Comparison of ENCODE assay signal across 26 mouse cellular contexts in genomic region chr2:120147364-120147763, GRCm38 (mm10). TPM values are rescaled to one million over a fixed set of nuclear protein-coding genes. Genes with fewer than 3 reads are reported as not detected.
A peak's percentile ranks its signal among the peaks of the same experiment; 100 is the strongest.
DNase-seq lines count a peak whose midpoint lies in the region; ATAC-seq and TF ChIP-seq lines count a peak whose summit lies in the region.
"Had no signal": no experiment of that assay in that cellular context is flagged by ENCODE, and none has a peak within 500 bp of the region (broad histone marks: within the 10 kb centered on the region; RNA-seq: fewer than 3 reads in every experiment).

No protein-coding gene starts in this region.

- H3K36me3 ChIP-seq in heart, adult 2 months (ENCODE audit: control insufficient read depth, insufficient read depth, low read length) = peaks cover 35% of the 10 kb centered on the region
- H3K36me3 ChIP-seq in heart, embryonic 14.5 days (ENCODE audit: control insufficient read depth, insufficient read depth, low read length) = peaks cover 21% of the 10 kb centered on the region; the same call in 1 of the 2 replicates
- H3K36me3 ChIP-seq in myocyte (ENCODE audit: control insufficient read depth, insufficient read depth) = peaks cover 5% of the 10 kb centered on the region
- H3K36me3 ChIP-seq: embryonic facial prominence, embryonic 12.5 days; forebrain, embryonic 10.5 days; limb, embryonic 12.5 days; liver, embryonic 15.5 days; midbrain, embryonic 10.5 days; neural tube, embryonic 13.5 days had no signal

- peaks cover 12% of the 10 kb centered on the region for H3K4me1 ChIP-seq in heart, adult 2 months (ENCODE audit: control insufficient read depth, insufficient read depth, low read length)
- peaks cover 14 to 42% of the 10 kb centered on the region in 2 experiments for H3K4me1 ChIP-seq in heart, embryonic 14.5 days (ENCODE audit: control insufficient read depth in 2 of 2, insufficient read depth in 2 of 2, low read length in 2 of 2)
- H3K4me1 ChIP-seq: embryonic facial prominence, embryonic 12.5 days; forebrain, embryonic 10.5 days; limb, embryonic 12.5 days; midbrain, embryonic 10.5 days; neural tube, embryonic 13.5 days had no signal

- TF ChIP-seq CTCF in heart, adult 2 months (IDR thresholded peaks at IDR 0.05) = no peak

- H3K27me3 ChIP-seq in heart, adult 2 months (ENCODE audit: control insufficient read depth, insufficient read depth, low read length) = no peaks in the 10 kb centered on the region
- no peaks in the 10 kb centered on the region for H3K27me3 ChIP-seq in heart, embryonic 14.5 days (ENCODE audit: control insufficient read depth, insufficient read depth, low read length)
- no peaks in the 10 kb centered on the region for H3K27me3 ChIP-seq in myocyte (ENCODE audit: control insufficient read depth, insufficient read depth, insufficient read length)
- H3K27me3 ChIP-seq: embryonic facial prominence, embryonic 12.5 days; limb, embryonic 12.5 days; liver, embryonic 15.5 days; neural tube, embryonic 13.5 days had no signal

- no peak for TF ChIP-seq POLR2A in heart, adult 2 months (IDR thresholded peaks at IDR 0.05; ENCODE audit: insufficient read depth, low read depth, low read length)
- TF ChIP-seq POLR2A in myocyte (IDR thresholded peaks at IDR 0.05; ENCODE audit: insufficient read length, low read depth) = no peak

- no peak for ATAC-seq in heart, embryonic 14.5 days (ENCODE audit: insufficient number of reproducible peaks, insufficient read depth, low FRiP score, low read depth)
- ATAC-seq: forebrain, embryonic 16.5 days; intestine, postnatal 0 days had no signal

- no peak overlapping the region for H3ac ChIP-seq in myocyte (ENCODE audit: control insufficient read depth, insufficient read length)

- intact Hi-C loops in heart, adult 2 months (cut with DNase I) = no loop called here
- intact Hi-C loops in heart, postnatal 14 days (cut with DNase I) = no loop called here

- no peak for TF ChIP-seq EP300 in heart, adult 2 months (IDR thresholded peaks at IDR 0.05; ENCODE audit: insufficient read depth, low read depth, low read length)

- no peak for DNase-seq in heart, adult 2 months
- DNase-seq in heart, postnatal 14 days = no peak
- no peak for DNase-seq in heart, adult 8-10 months (ENCODE audit: low spot score)
- DNase-seq in R1 (ENCODE audit: low read depth, low spot score) = peak; percentile 51
- no peak for DNase-seq in lung, postnatal 14 days
- DNase-seq: adrenal gland, postnatal 10 days; cerebellum, adult 11 months; cerebellum, adult 9-11 months; embryo, embryonic 11 days; gastrocnemius, adult 2 months; gastrocnemius, postnatal 36 days; kidney, postnatal 25 days; lung, embryonic 14.5 days; thymus, adult 2 months; thymus, postnatal 4 days had no signal

- peaks cover 11% of the 10 kb centered on the region for H3K79me2 ChIP-seq in heart, adult 2 months (replicated peaks; ENCODE audit: control insufficient read depth, insufficient read depth, low read length)
- H3K79me2 ChIP-seq in myocyte (ENCODE audit: control insufficient read depth, insufficient read depth) = peaks cover 67% of the 10 kb centered on the region

- H3K9me3 ChIP-seq in heart, embryonic 14.5 days (ENCODE audit: control insufficient read depth, low read length) = no peaks in the 10 kb centered on the region
- H3K9me3 ChIP-seq: embryonic facial prominence, embryonic 12.5 days; forebrain, embryonic 10.5 days; limb, embryonic 12.5 days; liver, embryonic 15.5 days; midbrain, embryonic 10.5 days; neural tube, embryonic 13.5 days had no signal

- no peak overlapping the region for H3K9ac ChIP-seq in heart, adult 2 months (ENCODE audit: low read depth, low read length)
- H3K9ac ChIP-seq in heart, embryonic 14.5 days (ENCODE audit: low read length) = no peak overlapping the region
- H3K9ac ChIP-seq: embryonic facial prominence, embryonic 12.5 days; hindbrain, embryonic 14.5 days; limb, embryonic 12.5 days; liver, embryonic 15.5 days; lung, embryonic 14.5 days; neural tube, embryonic 13.5 days had no signal

- peak overlapping the region; percentile 78; the same call in 1 of the 2 replicates for H3K27ac ChIP-seq in heart, adult 2 months
- peak overlapping the region; percentile 68 to 82 for H3K27ac ChIP-seq in heart, embryonic 14.5 days (replicated peaks in 1 of 2; ENCODE audit: control insufficient read depth in 1 of 2, insufficient read depth in 1 of 2, low read depth in 2 of 2, low read length in 2 of 2)
- H3K27ac ChIP-seq: embryonic facial prominence, embryonic 12.5 days; forebrain, embryonic 10.5 days; hindbrain, embryonic 14.5 days; limb, embryonic 12.5 days; liver, embryonic 15.5 days; midbrain, embryonic 10.5 days; neural tube, embryonic 13.5 days had no signal

- 32% methylated on average over 2 of the region's 2 CpGs for WGBS in heart, adult 2 months
- 12% methylated on average over 2 of the region's 2 CpGs for WGBS in heart, embryonic 14.5 days

- H3K4me3 ChIP-seq in heart, adult 2 months = no peak overlapping the region
- H3K4me3 ChIP-seq in heart, embryonic 14.5 days (ENCODE audit: control insufficient read depth in 1 of 2, insufficient read depth in 1 of 2, low read depth in 1 of 2, low read length in 2 of 2) = no peak overlapping the region
- H3K4me3 ChIP-seq in myocyte = no peak overlapping the region
- H3K4me3 ChIP-seq: embryonic facial prominence, embryonic 12.5 days; forebrain, embryonic 10.5 days; gastrocnemius, adult 2 months; limb, embryonic 12.5 days; liver, embryonic 15.5 days; midbrain, embryonic 10.5 days; neural tube, embryonic 13.5 days had no signal

- H3K4me2 ChIP-seq in heart, embryonic 14.5 days (ENCODE audit: low read length) = peak overlapping the region; percentile 28
- H3K4me2 ChIP-seq in myocyte (ENCODE audit: low read depth) = peak overlapping the region; percentile 81
- H3K4me2 ChIP-seq: embryonic facial prominence, embryonic 12.5 days; hindbrain, embryonic 14.5 days; limb, embryonic 12.5 days; liver, embryonic 15.5 days; lung, embryonic 14.5 days; neural tube, embryonic 13.5 days had no signal

TF ChIP-seq in myocyte, 11 proteins besides CTCF, POLR2A, EP300 and RAD21:
- peak; percentile 21 to 77 (median 63) for TF ChIP-seq MYOG (IDR thresholded peaks at IDR 0.05; ENCODE audit: control insufficient read depth in 1 of 3, insufficient read depth in 1 of 3, insufficient read length in 2 of 3, low read depth in 2 of 3)
- peak; percentile 18 for TF ChIP-seq TCF12 (IDR thresholded peaks at IDR 0.05; ENCODE audit: insufficient read depth, poor library complexity, severe bottlenecking)
- peak in 1 of 3 experiments; percentile 46 for TF ChIP-seq MYOD1 (IDR thresholded peaks at IDR 0.05; ENCODE audit: control insufficient read depth in 1 of 3, insufficient read length in 2 of 3, low read depth in 2 of 3)
- TF ChIP-seq TCF3 (IDR thresholded peaks at IDR 0.05; ENCODE audit: insufficient read length, low read depth) = no peak

RNA-seq across cellular contexts. Expression of gene Ehd4, which starts 7.0 kb away (rescaled TPM):
- 100 to 1,000 TPM; 330 to 373 TPM for total RNA-seq in heart, adult 2 months (2021)
- polyA plus RNA-seq in heart, adult 2 months (2012; rRNA removed) = 213 and 279 TPM in 2 replicates
- 100 to 1,000 TPM; 439 to 440 TPM for total RNA-seq in heart, postnatal 14 days (2021)
- 141 and 152 TPM in 2 replicates for polyA plus RNA-seq in heart, embryonic 14.5 days (2014; fragmentation: Nextera tagmentation; extraction: Ambion mirVana)
- 100 to 1,000 TPM; 312 to 410 (median 362) TPM for total RNA-seq in heart, adult 8-10 months (2022)
- polyA plus RNA-seq in myocyte (2012; fragmentation: generic; extraction: Trizol) = 101 TPM
